In genomic region chr15:27665392-27665911, GRCm38 (mm10) we compare ENCODE assay signal across 9 mouse cellular contexts. TPM values are rescaled to one million over a fixed set of nuclear protein-coding genes. Genes with fewer than 3 reads are reported as not detected.
A peak's percentile ranks its signal among the peaks of the same experiment; 100 is the strongest.
DNase-seq lines count a peak whose midpoint lies in the region; ATAC-seq lines count a peak whose summit lies in the region.
"Had no signal": no experiment of that assay in that cellular context is flagged by ENCODE, and none has a peak within 500 bp of the region (broad histone marks: within the 10 kb centered on the region; RNA-seq: fewer than 3 reads in every experiment).

No protein-coding gene starts in this region.

- intact Hi-C loops in gastrocnemius, postnatal 14 days (cut with DNase I; ENCODE audit: low total_unique reads) = no loop called here

- no peaks in the 10 kb centered on the region for H3K9me3 ChIP-seq in neural tube, embryonic 15.5 days (replicated peaks)

- H3K4me1 ChIP-seq in neural tube, embryonic 15.5 days = peaks cover 8% of the 10 kb centered on the region

- ATAC-seq in neural tube, embryonic 15.5 days (ENCODE audit: low FRiP score) = peak; percentile 60; the same call in 1 of the 2 replicates

- H3K4me2 ChIP-seq in neural tube, embryonic 15.5 days = peak overlapping the region; percentile 53

- no peaks in the 10 kb centered on the region for H3K27me3 ChIP-seq in neural tube, embryonic 15.5 days (replicated peaks)

- H3K9ac ChIP-seq in neural tube, embryonic 15.5 days (replicated peaks) = no peak overlapping the region

- H3K36me3 ChIP-seq in neural tube, embryonic 15.5 days = no peaks in the 10 kb centered on the region

- WGBS in neural tube, embryonic 15.5 days = 47% methylated on average over 21 of the region's 21 CpGs

- DNase-seq in adrenal gland, postnatal 14 days = peak; percentile 33
- DNase-seq in adrenal gland, postnatal 4 days (ENCODE audit: low spot score in 2 of 2) = no peak
- peak; percentile 13 for DNase-seq in ovary, postnatal 36 days (ENCODE audit: low spot score)
- no peak for DNase-seq in ovary, adult 18-20 months (ENCODE audit: low spot score)
- DNase-seq in gastrocnemius, postnatal 14 days = peak; percentile 27
- DNase-seq in kidney, postnatal 25 days = peak; percentile 38 to 57
- no peak for DNase-seq in thymus, postnatal 14 days

- no peak overlapping the region for H3K27ac ChIP-seq in neural tube, embryonic 15.5 days (replicated peaks)

- H3K4me3 ChIP-seq in neural tube, embryonic 15.5 days (replicated peaks) = peak overlapping the region; percentile 27
- H3K4me3 ChIP-seq: myocyte had no signal

RNA-seq across cellular contexts. Expression of gene Otulinl, which starts 15.9 kb away (rescaled TPM):
- 5.5 and 14.0 TPM in 2 replicates for total RNA-seq in adrenal gland, postnatal 14 days (2021)
- total RNA-seq in adrenal gland, postnatal 4 days (2021) = 1 to 10 TPM; 6.2 to 8.3 TPM
- total RNA-seq in gastrocnemius, postnatal 14 days (2021) = 1 to 10 TPM in 1 of 2 experiments, under 1 TPM in 1; 0.98 to 1.7 TPM
- polyA plus RNA-seq in neural tube, embryonic 15.5 days (2015; fragmentation: Nextera tagmentation; extraction: Ambion mirVana) = 16.2 and 18.9 TPM in 2 replicates

RNA-seq across cellular contexts. Expression of gene Otulin, which starts 35.0 kb away (rescaled TPM):
- 37.1 and 43.6 TPM in 2 replicates for total RNA-seq in adrenal gland, postnatal 14 days (2021)
- 10 to 100 TPM; 42.7 to 43.5 TPM for total RNA-seq in adrenal gland, postnatal 4 days (2021)
- 10 to 100 TPM; 14.9 to 17.4 TPM for total RNA-seq in gastrocnemius, postnatal 14 days (2021)
- polyA plus RNA-seq in neural tube, embryonic 15.5 days (2015; fragmentation: Nextera tagmentation; extraction: Ambion mirVana) = 20.5 and 26.7 TPM in 2 replicates

Comparison
In these comparisons a context has a peak if more than half of its experiments do, and no peak if none do; other contexts are left out.
1. DNase-seq: peak in adrenal gland, postnatal 14 days (single experiment), ovary, postnatal 36 days (single experiment), gastrocnemius, postnatal 14 days (single experiment) and kidney, postnatal 25 days (2 of 2); none in adrenal gland, postnatal 4 days (0 of 2), ovary, adult 18-20 months (single experiment) and thymus, postnatal 14 days (single experiment).